Mouse (Mus musculus): ENCODE measurements around the gene Aimp2.
A peak's percentile ranks its signal among the peaks of the same experiment; 100 is the strongest.

The Aimp2 gene

DNA sequence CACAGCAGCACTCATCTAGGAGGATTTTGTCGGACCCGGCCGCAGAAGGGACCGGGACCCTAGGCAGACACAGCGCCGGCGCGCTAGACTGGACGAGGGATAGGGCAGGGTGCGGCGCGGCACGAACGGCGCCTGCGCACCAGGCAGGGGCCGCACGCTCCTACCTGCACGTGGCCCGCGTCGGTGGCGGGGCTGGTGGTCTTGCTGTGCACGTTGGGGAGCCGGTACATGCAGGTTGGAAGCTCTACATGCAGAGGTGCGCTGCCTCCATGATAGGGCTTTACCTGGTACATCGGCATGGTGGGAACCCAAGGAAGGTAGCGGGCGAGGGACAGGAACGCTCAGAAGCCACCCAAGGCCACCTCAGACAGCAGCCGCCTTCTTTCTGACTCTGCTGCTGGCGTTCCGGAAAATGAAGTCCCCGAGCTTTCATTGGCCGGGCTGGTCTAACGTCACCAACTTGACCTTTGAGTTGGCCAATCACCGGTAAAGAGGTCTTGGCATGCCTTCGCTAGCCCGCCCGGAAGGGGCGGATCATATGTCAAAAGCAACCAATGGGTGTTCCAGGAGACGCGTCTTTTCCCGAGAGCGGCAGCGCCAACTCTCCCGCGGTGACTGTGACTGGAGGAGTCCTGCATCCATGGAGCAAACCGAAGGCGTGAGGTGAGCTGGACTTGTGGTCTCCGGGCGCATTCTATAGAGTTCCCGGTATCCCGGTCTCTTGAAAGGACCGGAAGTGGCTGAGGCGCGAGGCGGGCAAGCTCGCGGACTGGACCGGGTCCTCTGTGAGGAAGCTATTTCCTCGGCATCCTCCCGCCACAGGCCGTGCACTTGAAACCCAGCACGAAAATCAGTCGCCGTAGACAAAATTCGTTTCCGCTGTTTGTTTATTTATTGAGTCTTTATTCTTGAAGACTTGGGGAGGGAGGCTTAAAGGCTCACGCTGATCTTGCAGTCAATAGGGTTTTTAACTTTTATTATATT, at the start of gene Aimp2, which contains the start of gene Pms2:
Gene Aimp2 (minus strand): TSS at position 431 of the 984 bp plus-strand sequence.
Gene Pms2 (plus strand): TSS at position 548 of the 984 bp plus-strand sequence.
- peak; percentile 98 for DNase-seq (ENCODE audit: low spot score)

- DNase-seq (ENCODE audit: low spot score) = no peak
These were observed 47.5 kb upstream of the Aimp2 start for GRCm38 (mm10) chr5:143957101-143957500.

GRCm38 (mm10) chr5:143950016-143950415, 40.4 kb upstream of the Aimp2 start:
- no peak for DNase-seq (ENCODE audit: low spot score)

GRCm38 (mm10) chr5:143948361-143948760, 38.7 kb upstream of the Aimp2 start:
- no peak for DNase-seq (ENCODE audit: low spot score)

DNA sequence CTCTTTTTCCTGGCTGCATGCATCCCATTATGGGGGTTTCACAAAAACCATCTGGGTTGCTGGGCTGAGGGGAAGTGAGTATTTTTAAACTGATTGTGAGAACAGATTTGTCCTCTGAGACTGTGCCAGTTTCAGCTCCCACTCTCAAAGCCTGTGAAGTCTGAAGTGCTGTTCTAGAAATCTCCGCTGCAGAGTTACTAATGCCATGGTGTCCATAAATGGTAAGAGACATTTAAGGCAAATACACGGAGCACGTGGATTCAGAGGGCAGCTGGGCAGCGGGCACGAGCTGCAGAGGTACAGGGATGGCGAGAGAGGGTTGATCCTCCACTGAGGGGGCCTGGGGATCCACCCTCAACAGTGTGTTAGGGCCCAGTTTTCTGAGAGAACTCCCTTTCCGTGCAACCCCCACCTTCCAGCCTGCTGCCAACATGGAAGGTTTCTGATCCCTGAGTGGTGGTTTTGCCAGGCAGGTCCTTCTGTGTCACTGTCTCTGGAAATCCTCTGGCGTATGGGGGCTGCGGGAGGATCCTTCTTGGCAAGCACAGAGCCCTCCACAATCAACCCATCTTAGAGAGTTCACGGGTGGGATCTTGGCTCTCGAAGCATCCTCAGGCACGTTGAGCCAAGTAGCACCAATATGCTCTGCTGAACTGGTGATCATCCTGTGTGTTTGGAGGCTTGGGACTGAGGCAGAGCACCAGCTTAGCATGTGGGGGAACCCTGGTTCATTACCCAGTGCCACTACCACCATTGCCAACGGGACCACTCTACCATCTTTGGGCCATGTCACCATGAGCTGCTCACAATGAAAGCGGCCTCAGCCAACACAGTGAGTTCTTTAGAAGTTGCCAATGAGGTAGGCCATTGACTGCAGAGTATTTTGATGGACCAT, 33.8 kb upstream of the Aimp2 start:
- DNase-seq (ENCODE audit: low spot score) = no peak

GRCm38 (mm10) chr5:143941588-143941987, 31.9 kb upstream of the Aimp2 start:
- no peak for DNase-seq (ENCODE audit: low spot score)

DNA sequence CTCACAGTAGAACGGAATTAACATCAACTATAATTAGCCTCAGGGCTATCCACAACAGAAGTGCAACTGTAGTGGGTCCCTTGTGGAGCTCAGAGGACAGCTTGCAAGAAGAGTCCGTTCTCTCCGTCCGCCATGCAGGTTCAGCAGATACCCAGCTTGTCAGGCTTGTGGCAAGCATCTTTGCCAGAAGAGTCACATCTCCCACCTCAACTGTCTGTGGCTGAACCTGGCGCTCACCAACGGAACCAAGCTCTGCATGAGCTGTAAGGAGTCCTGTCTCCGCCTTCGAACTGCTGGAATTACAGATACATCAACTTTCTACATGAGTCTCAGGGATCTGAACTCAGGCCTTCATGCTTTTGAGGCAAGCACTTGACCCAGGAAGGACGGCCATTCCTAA, 26.5 kb upstream of the Aimp2 start:
- DNase-seq (ENCODE audit: low spot score) = no peak

- no peak for DNase-seq (ENCODE audit: low spot score)
These were observed 24.2 kb upstream of the Aimp2 start for GRCm38 (mm10) chr5:143933875-143934274.

- no peak for DNase-seq (ENCODE audit: low spot score)
These were observed 23.8 kb upstream of the Aimp2 start for GRCm38 (mm10) chr5:143933414-143933813.

- DNase-seq (ENCODE audit: low spot score) = no peak
These were observed 23.2 kb upstream of the Aimp2 start, which contains the start of gene Rsph10b for GRCm38 (mm10) chr5:143932831-143933230. Gene Rsph10b (plus strand): TSS chr5:143933035.

DNA sequence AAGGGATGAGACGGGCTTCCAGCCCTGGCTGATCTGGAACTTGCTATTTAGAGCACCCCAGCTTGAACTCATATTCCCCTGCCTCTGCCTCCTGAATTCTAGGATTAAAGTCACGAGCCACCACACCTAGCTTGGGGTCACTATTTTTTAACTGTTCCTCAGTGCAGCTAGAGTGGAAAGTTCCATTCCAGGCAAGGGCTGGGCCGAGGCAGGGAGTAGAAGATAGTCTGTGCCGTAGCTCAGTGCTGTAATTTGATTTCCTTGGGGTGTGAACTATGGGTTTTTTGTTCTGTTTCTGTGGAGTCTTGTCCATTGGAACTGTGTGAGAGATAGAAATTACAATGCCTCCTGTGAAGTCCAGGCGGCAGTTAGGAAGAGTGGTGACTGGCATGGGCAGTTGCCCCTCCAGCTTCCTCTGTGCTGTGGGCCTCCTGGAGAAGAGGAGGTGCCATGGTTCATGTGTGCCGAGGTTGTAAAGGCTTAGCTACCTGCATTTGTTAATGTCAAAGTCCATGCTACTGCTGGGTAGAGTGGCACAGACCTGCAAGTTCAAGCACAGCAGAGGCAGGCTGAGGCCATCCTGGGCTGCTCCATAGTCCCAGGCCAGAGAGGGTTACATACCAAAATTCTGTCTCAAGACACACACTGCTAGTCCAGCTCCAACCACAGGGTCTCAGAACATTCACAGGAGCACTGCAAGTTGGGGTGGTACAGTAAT, 22.4 kb upstream of the Aimp2 start:
- no peak for DNase-seq (ENCODE audit: low spot score)

DNA sequence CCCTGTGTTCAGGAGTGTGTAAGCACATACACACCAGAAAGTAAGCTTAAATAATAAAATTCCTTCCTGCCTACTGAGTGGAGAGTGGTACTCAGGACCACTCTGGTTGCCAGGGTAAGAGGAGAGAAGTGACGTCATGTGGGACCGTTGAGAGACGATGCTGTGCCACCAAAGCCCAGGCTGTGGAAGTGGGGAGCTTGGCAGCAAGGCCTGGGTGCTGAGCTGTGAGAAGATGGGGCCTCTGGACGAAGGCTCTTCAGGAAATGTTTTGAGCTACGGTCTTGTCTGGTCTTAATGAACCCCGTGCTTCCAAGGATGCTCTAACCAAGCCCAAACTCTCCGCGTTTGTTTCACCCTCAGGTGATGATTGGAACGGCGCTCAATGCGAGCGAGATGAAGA, 21.0 kb upstream of the Aimp2 start:
- DNase-seq (ENCODE audit: low spot score) = no peak

GRCm38 (mm10) chr5:143929291-143929690, 19.6 kb upstream of the Aimp2 start:
- DNase-seq (ENCODE audit: low spot score) = no peak

DNA sequence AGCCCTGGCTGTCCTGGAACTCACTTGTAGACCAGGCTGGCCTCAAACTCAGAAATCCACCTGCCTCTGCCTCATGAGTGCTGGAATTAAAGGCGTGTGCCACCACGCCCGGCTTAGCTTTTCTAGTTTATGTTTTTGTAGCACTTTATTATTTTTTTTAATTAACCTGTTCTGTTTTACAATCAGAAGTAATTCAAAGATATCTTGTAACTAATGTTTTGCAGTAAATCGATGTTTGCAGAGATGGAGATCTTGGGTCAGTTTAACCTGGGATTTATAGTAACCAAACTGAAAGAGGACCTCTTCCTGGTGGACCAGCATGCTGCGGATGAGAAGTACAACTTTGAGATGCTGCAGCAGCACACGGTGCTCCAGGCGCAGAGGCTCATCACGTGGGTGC, 18.2 kb upstream of the Aimp2 start, which contains the start of gene Gm42421:
Gene Gm42421 (plus strand): TSS at position 301 of the 400 bp plus-strand sequence.
- DNase-seq (ENCODE audit: low spot score) = no peak

GRCm38 (mm10) chr5:143924781-143925452, 15.3 kb upstream of the Aimp2 start:
- DNase-seq (ENCODE audit: low spot score) = no peak

GRCm38 (mm10) chr5:143918120-143918519, 8.5 kb upstream of the Aimp2 start:
- DNase-seq (ENCODE audit: low spot score) = no peak

GRCm38 (mm10) chr5:143917418-143917817, 7.8 kb upstream of the Aimp2 start:
- DNase-seq (ENCODE audit: low spot score) = peak; percentile 56

GRCm38 (mm10) chr5:143916221-143916620, 6.6 kb upstream of the Aimp2 start:
- no peak for DNase-seq (ENCODE audit: low spot score)

GRCm38 (mm10) chr5:143908926-143909325, 721 bp downstream of the Aimp2 start:
- peak; percentile 20 for DNase-seq (ENCODE audit: low spot score)

DNA sequence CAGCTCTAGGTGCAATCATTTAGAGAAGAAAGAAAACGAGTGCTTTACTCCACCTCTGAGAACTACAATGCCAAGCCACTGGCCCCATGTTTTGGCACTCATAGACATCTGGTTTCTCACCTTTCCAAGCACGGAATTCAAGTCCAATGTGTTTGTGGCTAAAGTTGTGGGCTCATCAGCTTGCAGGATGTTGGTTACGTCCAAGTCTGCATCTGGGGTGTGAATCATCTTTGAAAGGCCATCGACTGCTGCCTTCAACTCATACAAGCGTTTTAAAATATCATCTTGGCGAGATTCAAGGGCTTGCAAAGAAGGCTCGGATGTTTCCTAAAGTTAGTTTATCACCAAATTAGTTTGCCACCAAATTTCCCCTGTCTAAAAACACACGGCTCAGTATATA, 3.2 kb downstream of the Aimp2 start:
- no peak for DNase-seq (ENCODE audit: low spot score)

DNA sequence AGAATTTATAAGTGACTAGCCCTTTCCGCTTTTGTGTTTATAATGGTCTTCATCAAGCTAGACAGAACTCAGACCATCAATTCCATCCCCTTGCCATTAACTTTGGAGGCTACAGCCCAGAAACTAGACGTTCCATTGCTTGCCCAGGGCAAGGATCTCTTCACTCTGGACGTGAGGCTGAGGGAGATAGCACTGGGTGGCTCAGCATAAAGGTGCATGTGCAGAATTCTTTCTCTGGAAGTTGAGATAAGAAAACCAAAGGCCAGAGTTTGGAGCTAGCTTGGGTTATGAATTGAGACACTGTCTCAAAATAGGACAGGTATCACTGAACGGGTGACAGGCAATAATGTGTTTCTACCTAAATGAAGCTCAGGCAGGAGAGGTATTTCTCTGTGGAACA, 5.8 kb downstream of the Aimp2 start:
- DNase-seq (ENCODE audit: low spot score) = no peak
